Mouse (Mus musculus) layer of hippocampus, adult 18-20 months (tissue): Measurements from ENCODE around the gene Aebp1. TPM values are rescaled to one million over a fixed set of nuclear protein-coding genes. Genes with fewer than 3 reads are reported as not detected.

Source experiments
- DNase-seq, 2 experiments: peaks; one replicate each; pipeline ENCODE4 v3.0.0; 2022; ENCODE audit warnings: low spot score in 2 of 2
- total RNA-seq, 2 experiments: library from RNA; stranded (reverse); gene quantifications; 2 replicates each; pipeline ENCODE4 v1.2.3; 2021

Aebp1 gene
- total RNA-seq, 2 experiments from 2014 or later = 9.1 to 9.2 TPM

- peak in 1 of 2 experiments; percentile 36 for DNase-seq
Observed at GRCm38 (mm10) chr11:5892810-5893368, 31.1 kb downstream of the Aebp1 start.

- DNase-seq = no peak
Observed at GRCm38 (mm10) chr11:5893807-5894206, 32.1 kb downstream of the Aebp1 start.

- DNase-seq = no peak
Observed at GRCm38 (mm10) chr11:5897230-5897629, 35.5 kb downstream of the Aebp1 start.

- no peak for DNase-seq
Observed at GRCm38 (mm10) chr11:5897839-5898238, 36.1 kb downstream of the Aebp1 start.

- no peak for DNase-seq
Observed at GRCm38 (mm10) chr11:5898531-5898930, 36.8 kb downstream of the Aebp1 start, which contains the start of gene Myl7. TSS of gene Myl7 (minus strand) at chr11:5898782.

- no peak for DNase-seq
Observed at GRCm38 (mm10) chr11:5899286-5899685, 37.5 kb downstream of the Aebp1 start.

- no peak for DNase-seq
Observed at GRCm38 (mm10) chr11:5901320-5901719, 39.6 kb downstream of the Aebp1 start.

- peak; percentile 40 to 65 for DNase-seq
Observed at GRCm38 (mm10) chr11:5901950-5902349, 40.2 kb downstream of the Aebp1 start.

- DNase-seq = no peak
Observed at GRCm38 (mm10) chr11:5902390-5902789, 40.6 kb downstream of the Aebp1 start.

- DNase-seq = no peak
Observed at GRCm38 (mm10) chr11:5903844-5904243, 42.1 kb downstream of the Aebp1 start.

- no peak for DNase-seq
Observed at GRCm38 (mm10) chr11:5904357-5904756, 42.6 kb downstream of the Aebp1 start.

GRCm38 (mm10) chr11:5904871-5905270, 43.1 kb downstream of the Aebp1 start:
- DNase-seq = no peak

GRCm38 (mm10) chr11:5905778-5906518, 44.2 kb downstream of the Aebp1 start:
- no peak for DNase-seq

GRCm38 (mm10) chr11:5907096-5907495, 45.3 kb downstream of the Aebp1 start:
- no peak for DNase-seq

GRCm38 (mm10) chr11:5908642-5909041, 46.9 kb downstream of the Aebp1 start:
- DNase-seq = no peak

- peak; percentile 63 to 78 for DNase-seq
Observed at GRCm38 (mm10) chr11:5912635-5913034, 50.9 kb downstream of the Aebp1 start.

- DNase-seq = no peak
Observed at GRCm38 (mm10) chr11:5913256-5913655, 51.5 kb downstream of the Aebp1 start.

- no peak for DNase-seq
Observed at GRCm38 (mm10) chr11:5913936-5914335, 52.2 kb downstream of the Aebp1 start.

GRCm38 (mm10) chr11:5914940-5915339, 53.2 kb downstream of the Aebp1 start:
- DNase-seq = no peak

GRCm38 (mm10) chr11:5915429-5916177, 53.9 kb downstream of the Aebp1 start:
- peak in 1 of 2 experiments; percentile 31 for DNase-seq

GRCm38 (mm10) chr11:5916178-5916548, 54.4 kb downstream of the Aebp1 start:
- DNase-seq = no peak

GRCm38 (mm10) chr11:5918111-5918510, 56.4 kb downstream of the Aebp1 start:
- DNase-seq = no peak
